Mouse (Mus musculus): ENCODE results near the gene Rnf217.
A peak's percentile ranks its signal among the peaks of the same experiment; 100 is the strongest.

The Rnf217 gene

GRCm38 (mm10) chr10:31551850-31552249 is 57.1 kb downstream of the Rnf217 start:
- DNase-seq, result no peak

- no peak for DNase-seq
Measured at GRCm38 (mm10) chr10:31551362-31551761, 57.6 kb downstream of the Rnf217 start.

GRCm38 (mm10) chr10:31547156-31547555 is 61.8 kb downstream of the Rnf217 start:
- no peak for DNase-seq

GRCm38 (mm10) chr10:31544149-31544942 is 64.6 kb downstream of the Rnf217 start:
- no peak for DNase-seq

- DNase-seq, result no peak
Measured at GRCm38 (mm10) chr10:31540518-31540917, 68.5 kb downstream of the Rnf217 start.

- no peak for DNase-seq
Measured at GRCm38 (mm10) chr10:31539351-31539750, 69.6 kb downstream of the Rnf217 start.

- DNase-seq, result no peak
Measured at GRCm38 (mm10) chr10:31538721-31539120, 70.3 kb downstream of the Rnf217 start.

GRCm38 (mm10) chr10:31538243-31538642 is 70.7 kb downstream of the Rnf217 start:
- no peak for DNase-seq

GRCm38 (mm10) chr10:31537213-31537612 is 71.8 kb downstream of the Rnf217 start:
- DNase-seq, result no peak

- no peak for DNase-seq
Measured at GRCm38 (mm10) chr10:31535046-31535445, 73.9 kb downstream of the Rnf217 start.

GRCm38 (mm10) chr10:31533270-31533826 is 75.6 kb downstream of the Rnf217 start:
- DNase-seq, result no peak

DNA sequence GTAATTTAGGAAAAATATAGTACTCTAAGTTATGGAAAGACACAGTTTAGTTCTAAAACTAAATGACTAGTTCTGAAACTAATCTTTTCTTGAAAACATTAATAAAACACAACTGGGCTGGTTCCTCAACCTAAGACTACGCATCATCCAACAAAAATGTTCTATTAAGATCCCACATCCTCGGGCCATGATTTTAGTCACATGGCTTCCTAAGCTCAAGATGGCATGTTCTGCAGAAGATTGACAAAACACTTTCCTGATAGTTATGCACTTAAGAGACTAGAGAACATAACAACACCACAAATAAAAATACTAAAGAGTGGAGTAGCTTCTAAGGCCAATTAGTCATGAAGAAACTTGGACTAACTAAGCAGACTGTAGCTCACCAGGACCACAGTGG is 76.2 kb downstream of the Rnf217 start:
- DNase-seq, result no peak

DNA sequence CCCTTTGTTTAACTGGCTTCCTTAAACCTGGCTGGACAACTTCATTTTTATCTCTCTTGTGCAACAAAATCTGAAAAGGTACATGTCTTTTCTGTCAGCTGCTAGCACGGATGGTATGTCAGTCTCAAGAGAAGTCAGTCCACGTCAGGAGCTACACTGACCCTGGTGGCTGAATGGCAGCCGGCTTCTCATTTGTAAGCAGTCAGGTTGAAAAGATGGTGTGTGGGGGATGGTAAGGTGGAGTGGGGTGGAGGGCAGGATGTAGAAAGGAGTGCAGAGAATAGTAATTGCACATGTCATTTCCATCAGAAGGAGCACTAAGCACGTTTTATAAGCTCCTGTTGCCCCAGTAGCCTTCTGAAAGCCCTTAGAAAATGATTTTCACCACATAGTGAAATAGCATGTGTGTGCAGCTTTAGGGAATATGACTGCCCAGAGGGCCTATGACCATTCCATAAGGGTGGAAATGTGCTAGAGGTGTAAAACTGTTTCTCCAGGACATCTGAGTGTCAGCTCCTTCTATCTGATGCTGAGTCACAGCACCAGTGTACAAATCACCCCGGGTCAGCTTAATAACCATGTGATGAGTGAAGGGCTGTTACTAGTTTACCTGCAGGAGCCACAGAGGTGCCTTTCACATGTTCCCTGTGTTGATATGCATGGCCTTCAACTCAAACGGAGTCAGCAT is 80.5 kb downstream of the Rnf217 start:
- no peak for DNase-seq

- no peak for DNase-seq
Measured at GRCm38 (mm10) chr10:31525705-31526104, 83.3 kb downstream of the Rnf217 start.

DNA sequence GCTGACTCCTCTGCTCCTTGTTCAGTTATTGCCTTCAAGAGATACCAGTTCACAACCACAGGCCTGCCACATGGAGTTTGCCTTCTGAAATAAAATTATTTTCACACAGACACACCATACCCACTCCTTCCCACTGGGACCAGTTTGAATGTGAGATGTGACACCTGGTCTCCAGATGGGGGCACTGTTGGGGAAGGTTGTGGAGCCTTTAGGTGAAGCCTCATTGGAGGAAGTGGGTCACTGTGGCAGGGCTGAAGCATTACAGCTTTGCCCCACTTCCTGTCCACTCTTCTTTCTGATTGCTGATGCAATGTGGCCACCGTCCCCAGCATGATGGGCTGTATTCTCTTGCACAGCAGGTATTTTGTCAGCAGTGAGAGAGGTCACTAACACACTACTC is 89.6 kb downstream of the Rnf217 start:
- DNase-seq, result no peak

- no peak for DNase-seq
Measured at GRCm38 (mm10) chr10:31518210-31518609, 90.8 kb downstream of the Rnf217 start.

DNA sequence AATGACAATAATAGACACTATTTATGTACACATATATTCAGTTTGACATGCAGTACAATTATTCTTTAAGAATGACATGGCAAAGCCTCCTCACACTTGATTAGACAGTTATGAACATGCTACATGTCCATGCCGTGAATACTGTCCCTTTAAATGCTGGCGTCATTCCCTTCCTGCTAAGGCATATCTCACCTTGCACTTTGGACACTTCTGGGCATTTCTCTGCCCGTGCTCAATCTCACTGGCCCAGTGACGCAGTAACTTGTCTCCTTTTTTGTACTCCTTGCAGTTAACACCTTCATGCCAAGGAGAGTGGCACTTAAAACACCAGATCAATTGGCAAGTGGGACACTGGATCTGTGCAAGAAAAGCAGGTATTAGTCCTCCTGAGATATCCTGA is 91.8 kb downstream of the Rnf217 start:
- no peak for DNase-seq

GRCm38 (mm10) chr10:31515897-31516296 is 93.1 kb downstream of the Rnf217 start:
- DNase-seq, result no peak

DNA sequence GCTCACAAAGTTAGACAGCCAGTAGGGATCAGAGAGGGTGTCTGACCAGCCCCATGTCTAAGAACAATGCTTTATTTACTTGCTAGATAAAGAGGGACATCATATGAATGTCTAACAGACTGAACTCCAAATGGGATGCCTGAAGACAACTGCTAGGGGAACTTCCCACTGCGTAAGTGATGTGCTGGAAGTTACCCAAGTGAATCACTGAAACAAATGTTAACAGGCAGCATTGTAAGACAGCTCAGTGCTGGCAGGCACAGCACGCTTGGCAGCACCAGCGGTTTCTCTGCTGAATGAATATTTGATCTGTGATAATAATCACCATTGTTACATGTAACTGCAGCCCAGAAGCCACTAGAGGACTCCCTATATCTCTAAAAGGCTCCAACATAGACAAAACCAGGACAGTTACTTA is 104.8 kb downstream of the Rnf217 start:
- DNase-seq, result peak; percentile 45

- no peak for DNase-seq
Measured at GRCm38 (mm10) chr10:31503542-31504133, 105.3 kb downstream of the Rnf217 start.

DNA sequence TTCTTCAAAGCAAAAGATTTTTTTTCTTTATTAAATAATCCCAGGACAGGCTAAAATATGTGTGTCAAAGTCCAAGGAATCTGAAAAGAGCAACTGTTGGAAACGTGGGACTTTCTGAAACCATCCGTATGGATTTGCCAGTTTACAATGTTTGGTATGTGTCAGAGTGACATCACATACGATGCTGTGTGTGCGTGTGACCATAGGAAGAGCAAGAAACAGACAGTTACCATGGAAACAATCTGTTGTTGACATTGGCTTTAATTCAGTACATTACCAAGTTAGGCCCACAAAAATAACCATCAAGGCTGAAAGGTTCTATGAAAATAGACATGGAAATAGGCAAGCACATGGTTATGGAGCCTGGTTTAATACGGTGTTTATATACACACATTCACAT is 107.3 kb downstream of the Rnf217 start:
- no peak for DNase-seq

- no peak for DNase-seq
Measured at GRCm38 (mm10) chr10:31496931-31497330, 112.1 kb downstream of the Rnf217 start.

GRCm38 (mm10) chr10:31495826-31496225 is 113.2 kb downstream of the Rnf217 start:
- peak; percentile 33 to 56 for DNase-seq

GRCm38 (mm10) chr10:31494296-31494695 is 114.7 kb downstream of the Rnf217 start:
- no peak for DNase-seq

Data from cerebellum, postnatal 36 days (tissue).